20 mouse cellular contexts compared by ENCODE assay signal in genomic region chr17:12184283-12184682, GRCm38 (mm10).
"Had no signal": no experiment of that assay in that cellular context is flagged by ENCODE, and none has a peak within 500 bp of the region (broad histone marks: within the 10 kb centered on the region; RNA-seq: fewer than 3 reads in every experiment).

No protein-coding gene starts in this region.

- H3K4me1 ChIP-seq: limb, embryonic 10.5 days had no signal

- H3K9ac ChIP-seq: limb, embryonic 13.5 days; midbrain, embryonic 12.5 days; midbrain, embryonic 15.5 days; neural tube, embryonic 12.5 days; neural tube, embryonic 15.5 days had no signal

- ATAC-seq: inflammation-experienced regulatory T-cells, adult 6 months; intestine, embryonic 16.5 days; midbrain, embryonic 15.5 days had no signal

- H3K4me3 ChIP-seq: layer of hippocampus, adult 2 months; limb, embryonic 10.5 days; limb, embryonic 13.5 days; midbrain, embryonic 12.5 days; midbrain, embryonic 15.5 days; neural tube, embryonic 12.5 days; neural tube, embryonic 15.5 days had no signal

- H3K27ac ChIP-seq: kidney, postnatal 0 days; layer of hippocampus, adult 2 months; limb, embryonic 10.5 days; limb, embryonic 13.5 days; macrophage; midbrain, embryonic 12.5 days; midbrain, embryonic 15.5 days; neural tube, embryonic 12.5 days; neural tube, embryonic 15.5 days; stomach, postnatal 0 days had no signal

- DNase-seq: kidney, adult 2 months; kidney, postnatal 25 days; layer of hippocampus, adult 9-11 months; right cerebral cortex, adult 18-20 months; right cerebral cortex, postnatal 14 days; right cerebral cortex, postnatal 4 days; thymus, adult 2 months; thymus, postnatal 14 days had no signal

- H3K27me3 ChIP-seq: limb, embryonic 13.5 days; midbrain, embryonic 12.5 days; midbrain, embryonic 15.5 days; neural tube, embryonic 12.5 days; neural tube, embryonic 15.5 days had no signal

- H3K36me3 ChIP-seq: midbrain, embryonic 15.5 days; neural tube, embryonic 12.5 days; neural tube, embryonic 15.5 days had no signal

- H3K9me3 ChIP-seq: limb, embryonic 10.5 days; limb, embryonic 13.5 days; midbrain, embryonic 12.5 days; midbrain, embryonic 15.5 days; neural tube, embryonic 12.5 days; neural tube, embryonic 15.5 days had no signal

- H3K4me2 ChIP-seq: limb, embryonic 13.5 days; midbrain, embryonic 12.5 days; midbrain, embryonic 15.5 days; neural tube, embryonic 12.5 days; neural tube, embryonic 15.5 days had no signal
